Mouse (Mus musculus): ENCODE results near the gene Limd2. TPM values are rescaled to one million over a fixed set of nuclear protein-coding genes. Genes with fewer than 3 reads are reported as not detected.
"Not testable (repeated sequence)": the region's sequence is repeated elsewhere in the genome, so short reads cannot be mapped to it uniquely, and the experiment has no call there.

Gene Limd2
- 223 and 240 TPM in 2 replicates for polyA plus RNA-seq (2014; fragmentation: Nextera tagmentation; extraction: Ambion mirVana)

DNA sequence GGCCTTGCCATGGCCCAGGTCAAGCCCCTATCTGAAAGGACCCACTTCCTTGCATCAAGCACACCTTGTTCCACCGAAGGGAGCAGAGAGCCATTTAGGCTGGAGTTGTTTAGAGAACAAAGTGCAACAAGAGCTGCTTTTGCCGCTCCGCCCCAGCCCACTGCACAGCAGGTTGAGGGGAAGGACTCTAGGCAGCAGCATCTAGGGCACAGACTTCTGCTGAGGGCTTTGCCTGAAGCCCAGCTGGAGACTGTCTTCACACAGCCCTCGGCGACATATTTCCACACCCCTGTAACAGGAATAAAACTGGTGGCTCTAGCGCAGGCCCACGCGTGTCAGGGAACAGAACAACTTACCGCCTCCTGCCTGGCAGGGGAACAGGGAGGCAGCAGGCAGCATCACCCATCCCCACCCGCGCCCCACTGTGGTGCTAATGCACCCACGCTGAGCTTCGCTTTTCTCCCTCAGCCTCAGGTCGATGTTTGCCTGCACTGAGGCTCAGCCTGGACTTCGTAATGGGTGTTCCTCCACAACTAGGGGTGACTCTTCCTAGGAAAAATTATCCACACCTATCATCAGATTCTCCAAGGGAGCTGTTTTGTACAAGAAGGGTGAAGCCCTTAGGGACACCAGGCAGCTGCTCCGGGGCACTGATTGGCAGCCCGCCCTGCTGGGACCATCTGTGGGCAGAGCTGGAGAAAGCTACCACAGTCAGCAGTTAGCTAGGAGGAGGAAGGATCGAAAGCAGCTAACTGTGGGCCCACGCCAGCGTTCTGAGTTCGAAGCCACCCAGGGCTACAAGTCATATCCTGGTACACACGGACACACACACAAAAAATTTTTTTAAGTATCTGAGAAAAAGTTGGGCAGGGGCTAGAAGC, at the start of gene Limd2, which contains the start of gene Gm10840:
TSS of gene Limd2 (minus strand) at position 20 of the 881 bp plus-strand sequence.
TSS of gene Gm10840 (plus strand) at position 10 of the 881 bp plus-strand sequence.
- peaks cover 20% of the 10 kb centered on the region for H3K4me1 ChIP-seq (ENCODE audit: control insufficient read depth, insufficient read depth, low read length)
- ATAC-seq (peak; percentile 44), DNase-seq (ENCODE audit: low spot score) (peak; percentile 67)
- WGBS: 26% methylated on average over 22 of the region's 22 CpGs
- H3K36me3 ChIP-seq (ENCODE audit: control insufficient read depth, insufficient read depth, low read length): peaks cover 43% of the 10 kb centered on the region
- peak within 1 kb of the TSS; percentile 82 for H3K4me3 ChIP-seq (ENCODE audit: low read depth, low read length)
- peak within 1 kb of the TSS; percentile 99 for H3K27ac ChIP-seq (ENCODE audit: low read depth, low read length)
- peak within 1 kb of the TSS; percentile 96 for H3K4me2 ChIP-seq (ENCODE audit: low read length)
- no peaks in the 10 kb centered on the region for H3K27me3 ChIP-seq (replicated peaks; ENCODE audit: control insufficient read depth, insufficient read depth, low read length)
- no peaks in the 10 kb centered on the region for H3K9me3 ChIP-seq (replicated peaks; ENCODE audit: control insufficient read depth, low read length)
- peak within 1 kb of the TSS; percentile 97 for H3K9ac ChIP-seq (ENCODE audit: low read length)

GRCm38 (mm10) chr11:106202123-106202465, 41.4 kb upstream of the Limd2 start, which contains the start of gene Strada:
Gene Strada (minus strand): TSS chr11:106202168.
- Histone ChIP-seq H3K4me2 (ENCODE audit: low read length) (no peak within 1 kb of the TSS), H3K27ac (ENCODE audit: low read depth, low read length) (no peak within 1 kb of the TSS), H3K9ac (ENCODE audit: low read length) (no peak within 1 kb of the TSS), H3K4me3 (ENCODE audit: low read depth, low read length) (no peak within 1 kb of the TSS), H3K36me3 (ENCODE audit: control insufficient read depth, insufficient read depth, low read length) (peaks cover 81% of the 10 kb centered on the region), H3K9me3 (replicated peaks; ENCODE audit: control insufficient read depth, low read length) (no peaks in the 10 kb centered on the region), H3K27me3 (replicated peaks; ENCODE audit: control insufficient read depth, insufficient read depth, low read length) (no peaks in the 10 kb centered on the region), H3K4me1 (ENCODE audit: control insufficient read depth, insufficient read depth, low read length) (no peaks in the 10 kb centered on the region)
- WGBS: 88% methylated on average over 5 of the region's 5 CpGs
- ATAC-seq: no peak
- no peak for DNase-seq (ENCODE audit: low spot score)

- Histone ChIP-seq H3K27ac (ENCODE audit: low read depth, low read length) (no peak overlapping the region), H3K4me1 (ENCODE audit: control insufficient read depth, insufficient read depth, low read length) (no peaks in the 10 kb centered on the region), H3K4me2 (ENCODE audit: low read length) (no peak overlapping the region), H3K36me3 (ENCODE audit: control insufficient read depth, insufficient read depth, low read length) (peaks cover 77% of the 10 kb centered on the region), H3K4me3 (ENCODE audit: low read depth, low read length) (no peak overlapping the region), H3K9me3 (replicated peaks; ENCODE audit: control insufficient read depth, low read length) (no peaks in the 10 kb centered on the region), H3K9ac (ENCODE audit: low read length) (no peak overlapping the region), H3K27me3 (replicated peaks; ENCODE audit: control insufficient read depth, insufficient read depth, low read length) (no peaks in the 10 kb centered on the region)
- 94% methylated on average over 19 of the region's 19 CpGs for WGBS
- no peak for ATAC-seq
- no peak for DNase-seq (ENCODE audit: low spot score)
Observed at GRCm38 (mm10) chr11:106201337-106202122, 40.9 kb upstream of the Limd2 start.

DNA sequence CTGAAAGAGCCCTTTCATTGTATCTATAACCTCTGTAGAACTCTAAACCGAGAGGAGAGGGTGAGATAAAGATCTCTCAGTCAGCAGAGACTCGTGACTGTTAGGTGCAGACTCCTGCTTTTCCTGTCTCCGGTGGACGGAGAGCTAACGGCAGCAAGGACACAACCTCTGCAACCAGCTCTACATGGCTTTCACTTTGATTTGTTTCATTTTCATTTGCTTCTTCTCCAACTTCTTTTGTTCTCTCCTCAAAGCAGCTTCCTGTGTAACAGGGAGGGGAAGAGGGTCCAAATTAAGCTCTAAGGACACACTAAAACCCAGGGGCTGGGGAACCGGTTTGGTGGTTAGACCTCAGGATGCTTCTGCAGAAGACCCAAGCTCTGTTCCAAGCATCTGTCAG, 40.1 kb upstream of the Limd2 start:
- Histone ChIP-seq H3K36me3 (ENCODE audit: control insufficient read depth, insufficient read depth, low read length) (peaks cover 72% of the 10 kb centered on the region), H3K27ac (ENCODE audit: low read depth, low read length) (no peak overlapping the region), H3K27me3 (replicated peaks; ENCODE audit: control insufficient read depth, insufficient read depth, low read length) (no peaks in the 10 kb centered on the region), H3K9ac (ENCODE audit: low read length) (no peak overlapping the region), H3K4me2 (ENCODE audit: low read length) (no peak overlapping the region), H3K4me3 (ENCODE audit: low read depth, low read length) (no peak overlapping the region), H3K9me3 (replicated peaks; ENCODE audit: control insufficient read depth, low read length) (no peaks in the 10 kb centered on the region), H3K4me1 (ENCODE audit: control insufficient read depth, insufficient read depth, low read length) (no peaks in the 10 kb centered on the region)
- DNase-seq (ENCODE audit: low spot score) (no peak), ATAC-seq (no peak)
- WGBS: 88% methylated on average over 6 of the region's 6 CpGs

- H3K9me3 ChIP-seq (replicated peaks; ENCODE audit: control insufficient read depth, low read length); H3K27me3 ChIP-seq (replicated peaks; ENCODE audit: control insufficient read depth, insufficient read depth, low read length); H3K4me2 ChIP-seq (ENCODE audit: low read length); H3K27ac ChIP-seq (ENCODE audit: low read depth, low read length); H3K9ac ChIP-seq (ENCODE audit: low read length); H3K4me3 ChIP-seq (ENCODE audit: low read depth, low read length); H3K4me1 ChIP-seq (ENCODE audit: control insufficient read depth, insufficient read depth, low read length); DNase-seq (ENCODE audit: low spot score); ATAC-seq: not testable (repeated sequence)
- WGBS: 97% methylated on average over 7 of the region's 7 CpGs
- peaks cover 64% of the 10 kb centered on the region for H3K36me3 ChIP-seq (ENCODE audit: control insufficient read depth, insufficient read depth, low read length)
Observed at GRCm38 (mm10) chr11:106199997-106200396, 39.3 kb upstream of the Limd2 start.

DNA sequence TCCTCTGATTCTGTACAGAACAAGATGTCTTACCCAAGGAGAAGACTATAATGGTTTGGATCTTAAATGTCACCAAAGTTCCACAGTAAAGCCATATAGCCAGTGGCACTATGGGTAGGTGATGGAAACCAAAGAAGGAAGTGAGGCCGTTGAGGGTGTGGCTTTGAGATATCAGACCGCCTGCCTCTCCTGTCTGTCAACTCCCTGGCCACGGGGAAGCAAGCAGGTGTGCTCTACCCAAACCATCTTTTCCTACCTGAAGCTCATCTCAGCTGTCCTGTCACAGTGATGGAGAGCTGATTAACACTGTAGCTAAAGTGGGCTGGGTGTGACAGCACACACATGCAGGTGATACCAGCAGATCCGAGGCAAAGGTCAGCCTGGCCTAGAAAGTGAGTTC, 37.6 kb upstream of the Limd2 start:
- Histone ChIP-seq H3K36me3 (ENCODE audit: control insufficient read depth, insufficient read depth, low read length) (peaks cover 48% of the 10 kb centered on the region), H3K9ac (ENCODE audit: low read length) (no peak overlapping the region), H3K4me3 (ENCODE audit: low read depth, low read length) (no peak overlapping the region), H3K27me3 (replicated peaks; ENCODE audit: control insufficient read depth, insufficient read depth, low read length) (no peaks in the 10 kb centered on the region), H3K27ac (ENCODE audit: low read depth, low read length) (no peak overlapping the region), H3K9me3 (replicated peaks; ENCODE audit: control insufficient read depth, low read length) (no peaks in the 10 kb centered on the region), H3K4me2 (ENCODE audit: low read length) (no peak overlapping the region), H3K4me1 (ENCODE audit: control insufficient read depth, insufficient read depth, low read length) (no peaks in the 10 kb centered on the region)
- ATAC-seq: no peak
- DNase-seq (ENCODE audit: low spot score): no peak
- WGBS: 87% methylated on average over 4 of the region's 4 CpGs

DNA sequence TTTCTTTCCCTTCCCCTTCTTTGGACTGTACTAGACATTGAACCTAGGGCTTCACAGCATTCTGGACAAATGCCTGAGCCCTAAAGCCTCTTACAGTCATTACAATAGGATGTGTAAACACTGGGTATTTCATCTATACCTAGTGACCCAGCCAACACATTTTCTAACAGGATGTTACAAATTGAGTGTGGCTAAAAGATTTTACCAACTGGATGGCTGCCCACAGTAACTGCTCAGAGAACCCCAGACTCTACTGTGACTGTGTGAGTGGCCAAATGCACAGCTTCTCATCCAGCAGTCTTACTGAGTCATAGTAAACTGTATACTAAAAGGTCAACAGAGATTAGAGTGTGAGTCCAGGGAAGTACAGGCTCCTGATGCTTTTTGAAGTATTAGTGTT, 34.7 kb upstream of the Limd2 start:
- DNase-seq (ENCODE audit: low spot score) (no peak), ATAC-seq (no peak)
- no peaks in the 10 kb centered on the region for H3K9me3 ChIP-seq (replicated peaks; ENCODE audit: control insufficient read depth, low read length)
- no peak overlapping the region for H3K9ac ChIP-seq (ENCODE audit: low read length)
- H3K4me1 ChIP-seq (ENCODE audit: control insufficient read depth, insufficient read depth, low read length): peaks cover 6% of the 10 kb centered on the region
- peaks cover 21% of the 10 kb centered on the region for H3K36me3 ChIP-seq (ENCODE audit: control insufficient read depth, insufficient read depth, low read length)
- no peak overlapping the region for H3K4me3 ChIP-seq (ENCODE audit: low read depth, low read length)
- H3K4me2 ChIP-seq (ENCODE audit: low read length): no peak overlapping the region
- H3K27me3 ChIP-seq (replicated peaks; ENCODE audit: control insufficient read depth, insufficient read depth, low read length): no peaks in the 10 kb centered on the region
- H3K27ac ChIP-seq (ENCODE audit: low read depth, low read length): no peak overlapping the region

DNA sequence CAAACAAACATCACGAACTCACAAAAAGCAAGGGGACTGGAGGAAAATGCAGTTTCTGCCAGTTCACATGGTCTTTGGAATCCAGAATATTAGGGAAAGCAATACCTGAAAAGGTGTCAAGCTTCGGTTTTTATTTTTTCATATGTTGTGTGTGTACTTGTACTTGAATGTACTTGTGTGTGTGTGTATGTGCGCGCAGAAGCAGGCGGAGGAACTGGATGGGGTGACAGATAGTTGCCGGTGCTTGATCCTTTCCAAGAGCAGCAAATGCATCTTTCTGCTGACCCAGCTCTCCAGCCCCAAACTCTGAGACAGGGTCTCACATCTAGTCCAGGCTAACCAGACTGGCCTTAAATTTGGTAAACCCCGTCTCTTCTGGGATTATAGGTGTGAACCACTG, 34.2 kb upstream of the Limd2 start:
- no peak overlapping the region for H3K9ac ChIP-seq (ENCODE audit: low read length)
- H3K4me1 ChIP-seq (ENCODE audit: control insufficient read depth, insufficient read depth, low read length): peaks cover 6% of the 10 kb centered on the region
- H3K9me3 ChIP-seq (replicated peaks; ENCODE audit: control insufficient read depth, low read length): no peaks in the 10 kb centered on the region
- ATAC-seq: no peak
- H3K27ac ChIP-seq (ENCODE audit: low read depth, low read length): no peak overlapping the region
- H3K27me3 ChIP-seq (replicated peaks; ENCODE audit: control insufficient read depth, insufficient read depth, low read length): no peaks in the 10 kb centered on the region
- 93% methylated on average over 7 of the region's 7 CpGs for whole genome bisulfite sequencing
- H3K4me3 ChIP-seq (ENCODE audit: low read depth, low read length): no peak overlapping the region
- DNase-seq (ENCODE audit: low spot score): no peak
- H3K4me2 ChIP-seq (ENCODE audit: low read length): no peak overlapping the region
- peaks cover 21% of the 10 kb centered on the region for H3K36me3 ChIP-seq (ENCODE audit: control insufficient read depth, insufficient read depth, low read length)

- peaks cover 6% of the 10 kb centered on the region for H3K4me1 ChIP-seq (ENCODE audit: control insufficient read depth, insufficient read depth, low read length)
- H3K27me3 ChIP-seq (replicated peaks; ENCODE audit: control insufficient read depth, insufficient read depth, low read length): no peaks in the 10 kb centered on the region
- peaks cover 19% of the 10 kb centered on the region for H3K36me3 ChIP-seq (ENCODE audit: control insufficient read depth, insufficient read depth, low read length)
- H3K9me3 ChIP-seq (replicated peaks; ENCODE audit: control insufficient read depth, low read length): no peaks in the 10 kb centered on the region
- WGBS: 32% methylated on average over 3 of the region's 3 CpGs
- peak overlapping the region; percentile 75 for H3K4me2 ChIP-seq (ENCODE audit: low read length)
- no peak for DNase-seq (ENCODE audit: low spot score)
- peak overlapping the region; percentile 75 for H3K9ac ChIP-seq (ENCODE audit: low read length)
- H3K4me3 ChIP-seq (ENCODE audit: low read depth, low read length): peak overlapping the region; percentile 75
- peak overlapping the region; percentile 84 for H3K27ac ChIP-seq (ENCODE audit: low read depth, low read length)
- ATAC-seq: no peak
Observed at GRCm38 (mm10) chr11:106194155-106194541, 33.5 kb upstream of the Limd2 start.
